Mouse (Mus musculus) cerebellum, adult 8-10 months (tissue): ENCODE results near the gene Ranbp3.
A peak's percentile ranks its signal among the peaks of the same experiment; 100 is the strongest.

ENCODE experiments used
- DNase-seq: peaks from one replicate; pipeline ENCODE4 v3.0.0; 2022

The Ranbp3 gene

DNA sequence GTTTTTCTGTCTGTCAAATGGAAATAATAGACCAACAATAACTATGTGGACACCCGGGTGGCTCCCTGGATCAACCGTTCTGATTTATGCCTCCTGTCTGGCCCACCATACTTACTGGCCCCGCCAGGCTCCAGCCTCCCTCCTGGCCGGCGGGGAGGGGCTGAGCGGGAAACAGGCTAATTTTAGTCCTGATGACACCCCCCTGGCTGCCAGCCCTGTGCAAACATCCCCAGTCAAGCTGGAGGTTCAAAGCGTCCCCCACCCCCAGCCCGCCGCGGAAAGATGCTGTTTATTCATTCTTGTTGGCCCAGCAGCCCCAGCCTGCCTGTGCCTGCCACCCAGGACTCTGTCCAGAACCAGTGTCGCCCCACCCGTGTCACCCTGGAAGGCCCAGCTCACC, 55.0 kb downstream of the Ranbp3 start:
- no peak for DNase-seq

GRCm38 (mm10) chr17:56729151-56729550, 56.1 kb downstream of the Ranbp3 start:
- peak; percentile 29 for DNase-seq

DNA sequence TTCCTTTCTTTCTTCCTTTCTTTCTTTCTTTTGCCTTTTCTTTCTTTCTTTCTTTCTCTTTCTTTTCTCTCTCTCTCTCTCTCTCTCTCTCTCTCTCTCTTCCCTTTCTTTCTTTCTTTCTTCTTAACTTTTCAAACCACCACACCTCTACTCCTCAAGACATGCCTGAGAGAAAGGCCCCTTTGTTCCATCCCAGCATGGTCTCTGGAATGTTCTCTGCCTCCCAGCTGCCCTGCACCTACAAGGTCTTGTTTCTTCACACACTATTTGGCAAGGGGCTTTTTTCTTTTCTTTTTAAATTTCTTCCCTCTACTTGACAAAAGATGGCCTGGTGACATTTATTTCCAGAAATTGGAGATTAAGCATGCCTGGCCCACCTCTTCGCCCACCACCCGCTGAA, 56.6 kb downstream of the Ranbp3 start:
- DNase-seq, result no peak

DNA sequence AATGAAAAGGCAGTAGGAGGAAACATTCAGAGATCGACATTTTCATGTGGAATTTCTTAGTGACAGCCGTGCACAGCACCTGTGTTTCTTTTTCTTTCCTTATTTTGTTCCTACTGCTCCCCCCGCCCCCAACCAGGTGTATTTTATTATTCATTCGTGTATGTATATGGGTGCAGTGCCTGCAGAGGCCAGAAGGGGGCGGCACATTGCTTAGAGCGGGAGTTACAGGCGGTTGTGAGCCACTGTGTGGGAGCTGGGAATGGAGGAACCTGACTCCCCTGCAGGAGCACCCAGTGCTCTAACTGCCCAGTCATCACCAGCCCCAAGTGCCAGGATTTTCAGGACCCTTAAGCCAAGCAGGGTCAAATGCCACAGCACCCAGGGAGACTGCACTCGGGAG, 63.4 kb downstream of the Ranbp3 start:
- DNase-seq, result no peak

DNA sequence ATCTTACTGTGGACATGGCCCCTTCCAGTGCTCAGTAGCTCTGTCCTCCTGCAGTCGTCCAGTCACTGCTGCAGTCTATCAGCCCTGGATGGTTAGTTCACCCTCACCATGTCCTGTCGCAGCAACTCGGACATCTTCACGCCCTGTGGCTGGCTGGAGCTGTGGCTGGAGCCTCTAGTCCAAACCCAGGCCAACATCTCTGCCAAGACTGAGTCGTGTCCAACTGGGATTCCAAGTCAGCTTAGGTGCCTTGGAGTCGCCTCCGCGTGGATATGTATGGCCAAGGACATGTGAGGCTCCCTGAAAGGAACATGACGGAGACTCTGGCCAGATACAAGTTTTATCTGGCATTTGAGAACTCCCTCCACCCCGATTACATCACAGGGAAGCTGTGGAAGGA, 65.1 kb downstream of the Ranbp3 start:
- DNase-seq, result no peak

DNA sequence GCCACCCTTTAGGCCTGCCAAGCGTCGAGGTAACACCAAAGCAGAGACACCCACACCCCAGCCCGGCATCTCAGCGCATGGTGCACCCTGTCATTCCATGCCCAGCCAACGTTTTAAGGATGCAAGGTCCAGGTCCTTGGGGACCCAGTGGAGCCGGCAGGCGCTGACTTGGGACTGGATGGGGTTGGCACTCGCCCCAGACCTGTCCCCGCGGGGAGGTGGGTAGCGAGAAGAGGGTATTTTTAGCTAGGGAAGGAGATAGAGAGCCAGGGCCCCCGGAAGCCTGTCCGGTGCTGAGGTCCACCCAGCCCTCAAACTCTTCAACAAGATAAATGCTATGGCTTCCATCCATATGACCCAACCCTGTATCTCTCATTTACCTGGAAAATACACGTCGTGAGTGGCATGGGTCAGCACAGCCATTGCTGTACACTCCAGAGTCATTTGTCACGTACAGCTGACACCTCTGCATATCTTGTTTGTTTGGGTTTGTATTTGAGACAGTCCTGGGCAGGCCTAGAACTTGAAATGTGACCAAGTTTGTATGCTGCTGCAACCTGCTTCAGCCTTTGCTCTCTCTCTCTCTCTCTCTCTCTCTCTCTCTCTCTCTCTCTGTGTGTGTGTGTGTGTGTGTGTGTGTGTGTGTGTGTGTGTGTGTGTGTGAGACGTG, 67.2 kb downstream of the Ranbp3 start:
- no peak for DNase-seq

DNA sequence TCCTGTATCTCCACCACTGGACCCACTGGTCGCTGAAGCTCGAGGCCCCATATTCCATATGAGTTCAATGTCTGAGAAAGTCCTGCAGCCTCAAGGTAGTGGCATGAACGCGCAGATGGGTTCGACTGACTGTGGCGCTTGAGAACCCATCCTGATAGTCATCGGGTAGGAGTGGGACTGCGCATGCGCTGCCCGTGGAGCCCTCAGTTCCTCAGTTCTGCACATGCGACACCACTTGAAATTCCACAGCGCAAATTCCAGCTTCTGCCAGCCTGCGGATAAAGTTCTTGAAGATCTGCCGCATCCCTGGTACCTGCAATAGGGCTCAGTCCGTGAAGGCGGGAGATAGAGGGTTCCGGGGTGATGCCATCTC, 67.7 kb downstream of the Ranbp3 start:
- DNase-seq, result no peak

DNA sequence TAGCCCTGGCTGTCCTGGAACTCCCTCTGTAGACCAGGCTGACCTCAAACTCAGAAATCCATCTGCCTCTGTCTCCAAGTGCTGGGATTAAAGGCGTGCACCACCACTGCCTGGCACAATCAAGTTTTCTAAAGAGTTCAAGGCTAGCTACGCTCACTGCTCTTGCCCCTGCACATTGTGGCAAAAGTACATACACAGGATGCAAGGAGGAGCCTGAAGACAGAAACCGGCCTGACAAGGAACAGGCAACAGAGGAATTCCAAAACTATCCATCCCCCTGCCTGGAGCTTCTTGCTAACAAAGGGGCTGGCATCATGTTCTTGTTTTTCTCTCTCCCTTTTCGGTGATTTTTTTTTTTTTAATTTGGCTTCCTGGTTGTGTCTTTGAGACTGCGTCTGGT, 71.1 kb downstream of the Ranbp3 start:
- DNase-seq, result no peak

GRCm38 (mm10) chr17:56751404-56752072, 78.4 kb downstream of the Ranbp3 start:
- DNase-seq, result no peak

- DNase-seq, result no peak
Measured at GRCm38 (mm10) chr17:56753452-56753851, 80.4 kb downstream of the Ranbp3 start.

DNA sequence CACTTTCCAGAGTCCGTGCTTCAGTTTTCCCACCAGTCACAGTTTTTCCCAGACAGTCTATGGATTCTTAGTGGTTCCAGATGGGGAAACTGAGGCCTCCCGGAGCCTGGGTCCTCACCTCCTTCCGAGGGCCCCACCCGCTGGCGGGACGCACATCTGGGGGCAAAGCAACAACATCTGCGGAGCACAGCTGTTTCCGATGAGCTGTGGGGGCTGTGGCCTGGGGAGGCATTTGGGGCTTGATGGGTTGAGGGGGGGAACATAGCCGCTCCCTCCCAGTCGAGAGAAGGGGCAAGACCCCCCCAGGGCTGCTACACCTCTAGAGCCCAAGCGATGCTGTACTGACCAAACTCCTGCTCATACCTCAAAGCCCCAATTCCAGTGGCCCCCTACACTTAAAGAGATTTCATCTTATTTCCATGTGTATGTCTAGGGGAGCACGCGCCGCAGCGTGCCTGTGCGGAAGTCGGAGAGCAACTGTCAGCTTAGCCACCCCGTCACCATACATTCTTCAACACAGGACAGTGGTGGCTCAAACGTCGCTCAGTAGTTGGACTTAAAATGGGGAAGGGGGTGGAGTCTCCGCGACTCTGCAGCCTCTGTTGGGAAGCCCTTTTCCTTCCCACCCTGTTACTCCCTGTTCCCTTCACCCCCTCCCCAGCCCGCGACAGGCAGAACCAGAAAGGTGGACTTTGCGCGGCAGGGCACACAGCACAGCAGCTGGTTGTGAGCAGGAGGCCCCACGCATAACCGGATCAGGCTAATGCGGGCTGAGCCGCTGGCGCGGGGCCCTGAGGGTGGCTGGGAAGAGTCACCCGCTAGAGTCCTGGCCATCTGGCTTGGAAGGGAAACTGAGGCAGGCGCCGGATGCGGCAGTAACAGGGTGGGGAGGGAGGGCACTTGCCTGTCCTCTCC, 81.4 kb downstream of the Ranbp3 start:
- DNase-seq, result no peak

DNA sequence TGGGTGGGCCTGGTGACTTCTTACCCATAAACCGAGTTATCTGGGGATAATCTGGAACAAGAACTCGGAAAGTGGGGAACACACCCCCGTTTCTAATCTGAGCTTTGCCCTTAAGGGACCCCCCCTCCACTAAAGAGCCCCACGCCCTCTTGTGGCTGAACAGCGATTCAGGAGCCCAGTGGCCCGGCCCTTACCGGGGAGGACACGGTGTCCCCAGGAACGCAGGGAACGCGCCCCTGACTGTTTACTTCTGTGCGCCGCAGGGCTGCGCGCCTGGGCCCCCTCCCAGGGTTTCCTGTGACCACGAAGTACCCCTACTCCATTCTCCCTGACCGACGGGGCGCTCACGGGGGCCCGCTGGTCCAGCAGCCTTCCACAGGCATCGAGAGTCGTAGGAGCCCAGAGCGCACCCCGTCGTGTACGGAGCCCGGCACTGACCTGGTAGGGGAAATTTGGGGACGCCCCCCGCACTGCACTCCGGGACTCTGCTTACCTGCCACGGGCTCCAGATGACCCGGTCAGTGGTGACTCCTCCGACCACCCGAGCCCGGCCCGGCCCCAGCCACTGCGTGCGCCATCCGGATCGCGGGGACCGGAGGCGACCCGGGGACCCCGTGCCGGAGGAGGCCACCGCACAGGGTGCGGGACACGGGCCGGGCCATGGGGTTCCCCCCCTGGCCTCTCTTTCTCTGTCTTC, 83.8 kb downstream of the Ranbp3 start:
- no peak for DNase-seq

DNA sequence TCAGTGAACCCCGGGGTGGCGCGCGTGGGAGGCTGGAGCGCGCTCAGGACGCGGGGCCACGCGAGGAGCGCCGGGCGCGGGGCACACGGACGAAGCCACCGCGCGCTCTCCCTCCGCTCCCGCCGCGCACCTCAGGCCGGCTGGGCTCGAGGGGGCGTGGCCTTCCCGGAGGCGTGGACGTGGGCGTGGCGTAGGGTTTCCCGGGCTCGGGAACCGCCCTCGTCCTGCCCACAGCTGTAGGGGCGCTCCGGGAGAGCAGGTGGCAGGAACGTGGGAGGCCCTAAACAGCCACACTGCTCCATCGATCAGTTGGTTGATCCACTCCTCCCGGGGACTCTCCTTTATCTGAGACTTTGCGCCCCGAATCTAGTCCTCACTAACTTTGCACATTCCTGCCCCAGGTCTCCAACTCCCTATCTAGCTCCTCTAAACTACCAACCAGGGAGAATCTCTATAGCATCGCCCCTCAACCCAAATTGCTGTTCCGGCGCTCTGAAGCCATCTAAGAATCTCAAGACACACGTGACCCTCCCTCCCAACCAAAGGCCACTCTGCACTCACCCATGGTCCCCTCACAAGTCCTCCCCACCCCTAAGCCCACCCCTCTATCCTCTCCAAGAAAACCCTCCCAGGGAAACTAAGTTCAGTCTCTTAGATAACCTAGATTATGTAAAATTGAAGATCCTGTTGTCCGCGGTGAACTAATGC, 84.5 kb downstream of the Ranbp3 start, which contains the start of gene Nrtn:
Gene Nrtn, minus strand, starts transcription at position 115 of the 708 bp plus-strand sequence.
- peak; percentile 33 for DNase-seq

- DNase-seq, result peak; percentile 59
Measured at GRCm38 (mm10) chr17:56758132-56758531, 85.0 kb downstream of the Ranbp3 start.

- DNase-seq, result peak; percentile 11
Measured at GRCm38 (mm10) chr17:56759261-56759660, 86.2 kb downstream of the Ranbp3 start.

DNA sequence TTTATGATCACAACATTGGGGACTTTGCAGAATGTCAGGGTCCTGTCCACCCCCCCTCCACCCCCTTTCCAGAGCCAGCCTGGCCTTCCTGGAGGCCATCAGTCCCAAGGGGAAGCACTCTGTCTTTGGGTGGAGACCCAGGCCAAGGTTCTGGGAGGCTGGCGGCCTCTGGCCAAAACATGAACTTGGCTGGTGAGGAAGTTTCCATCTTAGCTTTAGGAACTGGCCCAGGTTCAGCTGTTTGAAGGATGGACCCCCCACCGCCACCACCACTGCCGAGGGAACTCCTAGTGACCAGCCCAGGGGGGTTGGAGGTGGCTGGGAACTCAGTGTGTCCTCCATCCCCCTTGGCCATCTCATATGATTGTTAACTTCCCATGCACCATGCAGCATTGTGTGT, 88.0 kb downstream of the Ranbp3 start:
- DNase-seq, result peak; percentile 42
